Mouse (Mus musculus): Measurements from ENCODE around the gene Gm13278. TPM values are rescaled to one million over a fixed set of nuclear protein-coding genes. Genes with fewer than 3 reads are reported as not detected.
"Not testable (repeated sequence)": the region's sequence is repeated elsewhere in the genome, so short reads cannot be mapped to it uniquely, and the experiment has no call there.

Gm13278 gene
- not detected in 2 replicates for polyA plus RNA-seq (2012; rRNA removed)

DNA sequence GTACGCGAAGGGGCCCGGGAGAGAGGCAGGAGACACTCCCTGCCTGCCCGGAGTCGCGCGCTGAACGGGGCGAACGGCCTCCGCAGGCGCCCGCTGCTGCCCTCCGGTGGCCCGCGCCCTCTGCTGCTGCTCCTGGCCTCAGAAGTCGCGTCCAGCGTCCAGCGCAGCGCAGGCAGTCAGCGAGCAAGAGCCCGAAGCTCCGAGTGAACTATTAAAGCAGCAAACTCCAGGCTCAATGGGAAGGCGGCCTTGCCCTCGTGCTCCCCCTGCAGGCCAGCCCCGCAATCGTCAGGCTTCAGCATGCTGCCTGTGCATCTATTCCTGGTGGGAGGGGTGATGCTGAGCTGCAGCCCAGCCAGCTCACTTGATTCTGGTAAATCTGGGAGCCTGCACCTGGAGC, at the start of gene Gm13278:
Gene Gm13278, plus strand, starts transcription at position 301 of the 400 bp plus-strand sequence.
- H3K36me3 ChIP-seq (ENCODE audit: control insufficient read depth, insufficient read depth, low read length); H3K4me3 ChIP-seq (ENCODE audit: control insufficient read depth, insufficient read depth, low read length); H3K27ac ChIP-seq (ENCODE audit: control insufficient read depth, insufficient read depth, low read length); DNase-seq; H3K27me3 ChIP-seq (ENCODE audit: control insufficient read depth, insufficient read depth, low read length); H3K4me1 ChIP-seq (replicated peaks; ENCODE audit: control insufficient read depth, insufficient read depth, low read length): not testable (repeated sequence)
- no CpG with 5 or more reads among the region's 28 CpGs for WGBS

DNA sequence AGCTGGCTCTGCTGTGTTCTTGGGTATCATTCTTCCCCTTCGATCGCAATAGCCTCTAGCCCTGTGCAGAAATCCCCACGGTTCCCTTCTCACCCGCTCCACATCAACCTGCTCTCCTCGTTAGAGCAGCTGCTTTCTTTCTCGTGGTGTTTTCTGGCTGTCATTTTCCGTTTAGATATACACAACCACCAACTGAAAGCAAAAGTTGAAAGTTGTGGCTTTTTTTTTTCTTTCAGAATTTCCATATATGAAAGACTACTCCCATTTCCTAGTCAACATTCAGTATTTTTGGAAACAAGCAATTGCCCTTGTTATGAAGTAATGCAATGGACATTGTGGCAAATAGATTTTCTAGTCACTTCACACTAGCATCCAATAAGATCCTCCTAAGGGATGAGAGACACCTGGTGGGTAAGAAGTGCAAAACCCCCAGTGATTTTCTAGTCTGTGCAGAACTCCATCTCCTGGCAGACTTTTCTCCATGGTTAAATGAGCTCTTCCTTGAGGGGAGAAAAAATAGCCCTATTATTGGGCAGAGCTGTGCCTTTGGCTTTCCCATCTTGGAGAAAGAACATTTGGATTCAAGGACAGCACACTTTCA, 48.5 kb upstream of the Gm13278 start:
- DNase-seq, result no peak
- 8% methylated on average over 7 of the region's 7 CpGs for WGBS

DNA sequence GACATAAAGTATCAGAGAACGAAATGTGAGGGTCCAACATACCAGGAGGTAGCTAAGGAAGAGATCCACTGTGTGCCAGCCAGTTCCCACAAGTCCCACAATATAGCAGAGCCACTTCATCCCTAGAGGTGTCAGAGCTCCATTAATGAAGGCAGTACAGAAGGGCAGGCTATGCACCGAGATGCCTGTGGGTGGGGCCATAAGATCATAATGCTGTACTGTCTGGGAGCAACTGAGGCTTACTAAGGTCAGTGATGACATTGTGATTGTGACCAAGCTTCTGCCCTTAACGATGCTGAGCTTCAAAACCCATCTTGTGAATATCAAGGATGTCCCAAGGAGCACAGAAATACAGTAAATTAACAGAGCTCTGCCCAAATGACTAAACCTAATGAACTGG, 47.1 kb upstream of the Gm13278 start:
- DNase-seq, result peak; percentile 22
- WGBS, result 86% methylated on average over 3 of the region's 3 CpGs
- Histone ChIP-seq H3K27ac (ENCODE audit: control insufficient read depth, insufficient read depth, low read length) (no peak overlapping the region), H3K27me3 (ENCODE audit: control insufficient read depth, insufficient read depth, low read length) (no peaks in the 10 kb centered on the region), H3K4me1 (replicated peaks; ENCODE audit: control insufficient read depth, insufficient read depth, low read length) (peaks cover 4% of the 10 kb centered on the region), H3K36me3 (ENCODE audit: control insufficient read depth, insufficient read depth, low read length) (no peaks in the 10 kb centered on the region), H3K4me3 (ENCODE audit: control insufficient read depth, insufficient read depth, low read length) (no peak overlapping the region)
- TF ChIP-seq CTCF (IDR thresholded peaks at IDR 0.05; ENCODE audit: borderline replicate concordance, control insufficient read depth, extremely low read depth, insufficient read depth, low read length, poor library complexity), result no peak
- no peak for TF ChIP-seq POLR2A (IDR thresholded peaks at IDR 0.05; ENCODE audit: control insufficient read depth, extremely low read depth, insufficient read depth, low read length, poor library complexity)

More for the DNA sequence above, 48.5 kb upstream of the Gm13278 start:
- Histone ChIP-seq H3K27me3 (ENCODE audit: control insufficient read depth, insufficient read depth, low read length) (no peaks in the 10 kb centered on the region), H3K27ac (ENCODE audit: control insufficient read depth, insufficient read depth, low read length) (no peak overlapping the region; the same call in 1 of the 2 replicates), H3K4me1 (replicated peaks; ENCODE audit: control insufficient read depth, insufficient read depth, low read length) (peaks cover 4% of the 10 kb centered on the region), H3K4me3 (ENCODE audit: control insufficient read depth, insufficient read depth, low read length) (no peak overlapping the region), H3K36me3 (ENCODE audit: control insufficient read depth, insufficient read depth, low read length) (no peaks in the 10 kb centered on the region)
- TF ChIP-seq POLR2A (IDR thresholded peaks at IDR 0.05; ENCODE audit: control insufficient read depth, extremely low read depth, insufficient read depth, low read length, poor library complexity) (no peak), CTCF (IDR thresholded peaks at IDR 0.05; ENCODE audit: borderline replicate concordance, control insufficient read depth, extremely low read depth, insufficient read depth, low read length, poor library complexity) (no peak)

DNA sequence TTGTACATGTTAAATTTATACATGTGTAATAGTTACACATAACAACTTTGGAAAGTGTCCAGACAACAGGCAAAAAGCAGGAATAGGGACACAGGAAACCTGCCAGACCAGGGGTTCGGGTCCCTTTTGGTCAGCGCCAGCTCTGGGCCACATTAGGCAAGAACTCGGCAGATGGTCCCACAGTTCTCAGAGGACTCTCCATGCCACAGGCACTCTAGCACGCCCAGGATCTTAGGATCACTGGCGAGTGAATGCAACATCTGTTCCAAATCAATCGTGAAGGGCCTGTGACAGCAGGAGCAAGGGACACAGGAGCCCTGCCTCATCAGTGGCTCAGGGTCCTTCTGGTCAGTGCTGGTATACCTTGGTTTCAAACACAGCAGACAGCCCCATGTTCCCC, 41.4 kb upstream of the Gm13278 start:
- DNase-seq, result no peak
- Histone ChIP-seq H3K4me1 (replicated peaks; ENCODE audit: control insufficient read depth, insufficient read depth, low read length) (no peaks in the 10 kb centered on the region), H3K27ac (ENCODE audit: control insufficient read depth, insufficient read depth, low read length) (no peak overlapping the region), H3K27me3 (ENCODE audit: control insufficient read depth, insufficient read depth, low read length) (no peaks in the 10 kb centered on the region), H3K4me3 (ENCODE audit: control insufficient read depth, insufficient read depth, low read length) (no peak overlapping the region), H3K36me3 (ENCODE audit: control insufficient read depth, insufficient read depth, low read length) (no peaks in the 10 kb centered on the region)
- TF ChIP-seq CTCF (IDR thresholded peaks at IDR 0.05; ENCODE audit: borderline replicate concordance, control insufficient read depth, extremely low read depth, insufficient read depth, low read length, poor library complexity), result no peak
- TF ChIP-seq POLR2A (IDR thresholded peaks at IDR 0.05; ENCODE audit: control insufficient read depth, extremely low read depth, insufficient read depth, low read length, poor library complexity), result no peak
- WGBS, result 94% methylated on average over 6 of the region's 6 CpGs

DNA sequence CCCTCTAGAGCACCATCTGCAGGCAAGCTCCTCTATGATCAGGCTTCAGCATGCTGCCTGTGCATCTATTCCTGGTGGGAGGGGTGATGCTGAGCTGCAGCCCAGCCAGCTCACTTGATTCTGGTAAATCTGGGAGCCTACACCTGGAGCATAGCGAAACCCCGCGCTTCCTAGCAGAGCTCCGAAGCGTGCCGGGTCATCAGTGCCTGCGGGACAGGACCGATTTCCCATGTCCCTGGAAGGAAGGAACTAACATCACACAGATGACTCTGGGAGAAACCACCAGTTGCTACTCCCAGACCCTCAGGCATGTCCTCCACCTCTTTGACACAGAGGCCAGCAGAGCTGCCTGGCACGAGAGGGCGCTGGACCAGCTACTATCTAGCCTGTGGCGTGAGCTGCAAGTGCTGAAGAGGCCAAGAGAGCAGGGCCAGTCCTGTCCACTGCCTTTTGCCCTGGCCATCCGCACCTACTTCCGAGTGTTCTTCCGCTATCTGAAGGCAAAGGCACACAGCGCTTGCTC, 36.5 kb upstream of the Gm13278 start, which contains the start of gene Gm13271:
Gene Gm13271, plus strand, starts transcription at position 51 of the 523 bp plus-strand sequence.
- H3K4me1 ChIP-seq (replicated peaks; ENCODE audit: control insufficient read depth, insufficient read depth, low read length); H3K27me3 ChIP-seq (ENCODE audit: control insufficient read depth, insufficient read depth, low read length); H3K4me3 ChIP-seq (ENCODE audit: control insufficient read depth, insufficient read depth, low read length); H3K27ac ChIP-seq (ENCODE audit: control insufficient read depth, insufficient read depth, low read length); H3K36me3 ChIP-seq (ENCODE audit: control insufficient read depth, insufficient read depth, low read length): not testable (repeated sequence)
- peak; percentile 80 for DNase-seq
- 96% methylated on average over 15 of the region's 15 CpGs for WGBS

DNA sequence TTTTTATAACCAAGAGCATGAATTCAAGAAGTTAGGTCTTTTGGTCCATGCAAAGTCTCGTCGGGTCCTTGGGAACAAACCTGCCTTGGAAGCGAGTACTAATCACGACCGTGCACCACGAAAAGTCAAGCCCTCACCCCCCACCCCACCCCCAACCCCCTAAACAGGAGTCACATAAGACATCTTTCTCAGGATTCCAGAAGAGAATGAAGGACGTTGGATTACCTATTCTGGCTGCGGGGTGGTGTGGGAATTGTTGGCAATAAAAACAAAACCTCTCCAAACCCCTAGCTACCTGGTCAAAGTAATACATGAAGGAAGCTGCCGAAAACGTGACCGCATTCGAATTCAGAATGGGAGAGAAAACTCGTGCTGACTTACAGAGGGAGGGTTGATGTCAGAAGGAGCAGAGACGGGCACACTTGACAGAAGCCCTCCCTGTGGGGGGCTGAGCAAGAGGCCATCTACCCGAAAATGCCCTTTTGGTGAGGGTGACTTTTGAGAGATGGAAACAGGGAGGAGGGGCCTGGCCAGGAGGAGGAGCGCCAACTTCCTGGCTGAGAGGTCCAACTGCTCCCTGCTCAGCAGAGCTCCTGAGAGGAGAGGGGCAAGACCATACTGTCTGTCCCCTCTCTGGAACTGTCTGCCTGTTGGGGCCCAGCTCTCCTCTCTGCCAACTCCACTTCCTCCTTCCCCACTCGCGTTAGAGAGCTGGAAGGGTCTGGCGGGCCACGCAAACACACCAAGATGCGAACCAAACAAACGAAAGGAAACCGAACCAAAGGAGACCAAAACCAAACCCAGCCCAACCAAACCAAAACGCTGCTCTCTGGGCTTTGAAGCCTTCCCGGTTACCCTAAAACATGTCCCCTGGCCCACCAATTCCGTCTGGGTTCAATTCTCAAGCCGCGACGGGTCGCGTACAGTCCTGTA, 34.5 kb upstream of the Gm13278 start:
- not testable (repeated sequence) for H3K4me1 ChIP-seq (replicated peaks; ENCODE audit: control insufficient read depth, insufficient read depth, low read length); H3K27me3 ChIP-seq (ENCODE audit: control insufficient read depth, insufficient read depth, low read length); H3K36me3 ChIP-seq (ENCODE audit: control insufficient read depth, insufficient read depth, low read length)
- peak; percentile 25 for DNase-seq
- Histone ChIP-seq H3K27ac (ENCODE audit: control insufficient read depth, insufficient read depth, low read length) (peak overlapping the region; percentile 69), H3K4me3 (ENCODE audit: control insufficient read depth, insufficient read depth, low read length) (peak overlapping the region; percentile 58)
- TF ChIP-seq POLR2A (IDR thresholded peaks at IDR 0.05; ENCODE audit: control insufficient read depth, extremely low read depth, insufficient read depth, low read length, poor library complexity), result peak; percentile 14; the same call in 1 of the 2 replicates
- WGBS, result 7% methylated on average over 29 of the region's 31 CpGs

All from thymus, adult 2 months (tissue).